Mouse (Mus musculus) brain, embryonic 14.5 days (tissue): Measurements from ENCODE around the gene Cox19. TPM values are rescaled to one million over a fixed set of nuclear protein-coding genes. Genes with fewer than 3 reads are reported as not detected.

Experiments used
- DNase-seq: peaks from one replicate; pipeline ENCODE4 v3.0.0-alpha.2; 2011; ENCODE audit warnings: low read depth
- CTCF ChIP-seq: fragments of 200-500 bp; IDR thresholded peaks from 2 replicates; pipeline ENCODE4 v1.5.1; 2012; ENCODE audit warnings: inconsistent platforms, mild to moderate bottlenecking, moderate library complexity, borderline replicate concordance; ENCODE audit not compliant: insufficient read depth, insufficient read length; ENCODE audit errors: extremely low read depth
- POLR2A ChIP-seq: fragments of 200-500 bp; IDR thresholded peaks from 2 replicates; pipeline ENCODE4 v1.6.1; 2012; ENCODE audit warnings: mild to moderate bottlenecking, inconsistent platforms, borderline replicate concordance; ENCODE audit not compliant: poor library complexity, insufficient read depth, insufficient read length, severe bottlenecking; ENCODE audit errors: extremely low read depth
- polyA plus RNA-seq: library from polyadenylated mRNA; depleted of rRNA; stranded (reverse); fragments of >200 nt; gene quantifications from 2 replicates; pipeline ENCODE4 v1.2.3, GENCODE M21; 2012

The Cox19 gene
- polyA plus RNA-seq, 1 experiment: 123 TPM

GRCm38 (mm10) chr5:139333301-139334013 lies 17.8 kb downstream of the Cox19 start:
- TF ChIP-seq CTCF (no peak), POLR2A (no peak)
- DNase-seq: no peak

GRCm38 (mm10) chr5:139332590-139333272 lies 18.5 kb downstream of the Cox19 start:
- DNase-seq: no peak
- TF ChIP-seq CTCF: no peak
- no peak for TF ChIP-seq POLR2A

GRCm38 (mm10) chr5:139331742-139332141 lies 19.5 kb downstream of the Cox19 start:
- DNase-seq: peak; percentile 65
- TF ChIP-seq POLR2A: no peak
- peak; percentile 99 for TF ChIP-seq CTCF

- DNase-seq: no peak
- TF ChIP-seq POLR2A: no peak
- no peak for TF ChIP-seq CTCF
These were observed 20.5 kb downstream of the Cox19 start for GRCm38 (mm10) chr5:139330766-139331165.

DNA sequence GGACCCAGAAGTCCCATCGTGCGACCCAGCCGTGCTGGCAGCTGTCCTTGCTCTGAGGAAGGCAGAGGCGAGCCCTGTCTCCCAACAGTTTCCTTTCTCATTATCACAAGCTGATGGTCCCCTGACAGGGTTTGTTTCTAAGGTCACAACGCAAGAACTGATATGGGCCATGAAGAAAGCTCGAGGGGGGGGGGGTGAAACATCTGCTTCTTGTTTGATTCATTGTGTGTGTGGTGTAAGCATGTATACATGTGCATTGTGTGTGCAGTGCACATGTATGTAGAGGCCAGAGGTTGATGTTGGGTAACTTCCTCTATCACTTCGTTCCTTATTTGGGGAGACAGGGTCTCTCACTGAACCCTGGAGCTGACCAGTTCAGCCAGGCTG lies 23.6 kb downstream of the Cox19 start:
- DNase-seq: no peak
- TF ChIP-seq CTCF (no peak), POLR2A (no peak)

GRCm38 (mm10) chr5:139326986-139327633 lies 24.1 kb downstream of the Cox19 start:
- no peak for DNase-seq
- no peak for TF ChIP-seq CTCF

DNA sequence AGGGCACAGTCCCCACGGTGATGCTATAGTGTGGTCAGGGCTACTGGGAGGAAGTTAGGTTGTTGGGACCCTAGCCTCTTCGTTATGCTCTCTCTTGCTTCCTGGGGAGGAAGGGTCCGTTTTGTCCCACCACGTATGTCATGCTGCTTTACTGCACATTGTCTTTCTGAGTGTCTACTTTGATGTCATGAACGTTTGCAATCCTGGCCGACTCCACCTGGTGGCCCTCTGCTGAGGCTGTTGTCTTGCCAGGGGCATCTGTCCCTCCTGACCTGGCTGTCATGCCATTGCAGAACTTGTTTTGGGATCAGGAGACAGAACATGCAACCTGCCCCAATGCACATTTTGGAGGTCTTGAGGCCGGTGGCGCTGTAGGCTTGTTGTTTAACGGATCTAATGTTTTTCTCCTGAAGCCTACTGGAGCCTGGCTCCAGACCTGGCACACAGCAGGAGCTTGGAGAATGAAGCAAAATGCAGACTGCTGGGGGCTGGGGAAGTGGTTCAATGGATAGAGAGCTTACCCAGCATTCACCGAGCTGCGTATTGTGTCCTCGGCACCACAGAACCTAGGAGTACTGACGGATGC lies 25.0 kb downstream of the Cox19 start:
- no peak for DNase-seq
- TF ChIP-seq POLR2A (no peak), CTCF (no peak)

DNA sequence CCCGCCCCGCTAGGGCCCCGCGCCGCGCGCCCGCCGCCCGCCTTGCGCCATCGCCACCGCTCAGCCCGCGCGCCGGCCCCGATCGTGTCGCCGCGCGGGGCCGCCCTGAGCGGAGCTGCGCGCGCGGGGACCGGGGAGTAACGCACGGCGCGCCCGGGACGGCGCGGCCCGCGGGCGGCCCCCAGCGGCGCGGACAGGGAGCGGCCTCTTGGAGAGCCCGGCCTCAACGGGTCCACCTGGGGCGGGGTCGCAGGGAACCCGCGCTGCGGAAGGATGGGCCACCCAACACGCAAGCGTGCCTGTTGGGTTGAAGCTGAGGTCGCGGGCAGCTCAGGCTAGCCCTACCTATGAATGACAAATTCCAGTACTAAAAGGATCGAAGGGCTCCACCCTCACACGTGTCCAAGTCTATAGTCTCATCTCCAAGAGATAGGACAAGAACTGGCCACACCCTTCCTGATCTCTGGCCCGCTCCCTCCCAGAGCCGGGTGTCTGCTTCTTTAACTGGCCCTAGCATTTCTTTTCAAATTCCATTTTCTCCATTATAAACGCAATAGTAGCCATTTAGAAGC lies 25.7 kb downstream of the Cox19 start, which contains the start of gene Adap1:
Gene Adap1, minus strand, starts transcription at position 228 of the 572 bp plus-strand sequence.
- 0 out of 2 replicates have a peak, but pooled peaks have one; percentile 0 for TF ChIP-seq POLR2A
- peak; percentile 45; the same call in 1 of the 2 replicates for TF ChIP-seq CTCF
- DNase-seq: peak; percentile 49

GRCm38 (mm10) chr5:139324691-139325394 lies 26.4 kb downstream of the Cox19 start:
- TF ChIP-seq POLR2A (0 out of 2 replicates have a peak, but pooled peaks have one; percentile 14), CTCF (no peak)
- peak; percentile 26 for DNase-seq

GRCm38 (mm10) chr5:139324045-139324491 lies 27.1 kb downstream of the Cox19 start:
- DNase-seq: peak; percentile 13
- TF ChIP-seq CTCF (no peak), POLR2A (no peak)
